Mouse (Mus musculus) ES-E14 (cell line): ENCODE measurements around the gene Spata1. TPM values are rescaled to one million over a fixed set of nuclear protein-coding genes. Genes with fewer than 3 reads are reported as not detected.
"Not testable (repeated sequence)": the region's sequence is repeated elsewhere in the genome, so short reads cannot be mapped to it uniquely, and the experiment has no call there.

ENCODE experiments used
- DNase-seq: peaks from one replicate; pipeline ENCODE4 v3.0.0-alpha.2; 2013; ENCODE audit warnings: low read depth, low spot score
- H3K27ac ChIP-seq: 2 replicates; pipeline ENCODE4 v1.5.1; 2012; ENCODE audit warnings: low read depth, mild to moderate bottlenecking, low read length, moderate library complexity, mixed read lengths; ENCODE audit not compliant: poor library complexity, insufficient read depth, severe bottlenecking
- H3K36me3 ChIP-seq: 2 replicates; pipeline ENCODE4 v1.6.1; 2012; ENCODE audit warnings: mild to moderate bottlenecking, low read length, moderate library complexity, mixed read lengths; ENCODE audit not compliant: control insufficient read depth, poor library complexity, insufficient read depth, severe bottlenecking
- H3K4me1 ChIP-seq, 2 experiments: fragments of 150-350 bp in 1 of 2; sonication (generic) in 1 of 2; 2 replicates each; pipeline ENCODE4 v1.6.1; 2012; ENCODE audit warnings: low read length in 2 of 2, mild to moderate bottlenecking in 1 of 2, mixed read lengths in 1 of 2; ENCODE audit not compliant: control insufficient read depth in 2 of 2, insufficient read depth in 2 of 2, poor library complexity in 1 of 2
- H3K4me3 ChIP-seq, 2 experiments: fragments of 150-350 bp in 1 of 2; sonication (generic) in 1 of 2; 2 replicates each; pipeline ENCODE4 v1.5.1; 2012; ENCODE audit warnings: low read length in 2 of 2, low read depth in 1 of 2, mild to moderate bottlenecking in 1 of 2, mixed read lengths in 1 of 2; ENCODE audit not compliant: insufficient read depth in 1 of 2, poor library complexity in 1 of 2, severe bottlenecking in 1 of 2
- H3K9ac ChIP-seq: 2 replicates; pipeline ENCODE4 v1.6.1; 2012; ENCODE audit warnings: low read depth, mild to moderate bottlenecking, low read length, mixed read lengths; ENCODE audit not compliant: poor library complexity, insufficient read depth, severe bottlenecking
- H3K9me3 ChIP-seq: fragments of 150-350 bp; sonication (generic); 2 replicates; pipeline ENCODE4 v1.6.1; 2012; ENCODE audit warnings: low read depth, mild to moderate bottlenecking, low read length; ENCODE audit not compliant: control insufficient read depth, insufficient read depth
- CHD2 ChIP-seq: IDR thresholded peaks from 2 replicates; pipeline ENCODE4 v1.6.1; 2014; ENCODE audit warnings: mild to moderate bottlenecking, low read depth, low read length, inconsistent platforms
- HCFC1 ChIP-seq: IDR thresholded peaks from 2 replicates; pipeline ENCODE4 v1.6.1; 2012; ENCODE audit warnings: low read length, inconsistent platforms, borderline replicate concordance; ENCODE audit not compliant: insufficient read depth
- MAFK ChIP-seq: IDR thresholded peaks from 2 replicates; pipeline ENCODE4 v1.6.1; 2014; ENCODE audit warnings: mild to moderate bottlenecking, low read depth, low read length, inconsistent platforms; ENCODE audit not compliant: insufficient read depth
- ZC3H11A ChIP-seq: IDR thresholded peaks from 2 replicates; pipeline ENCODE4 v1.6.1; 2012; ENCODE audit warnings: low read depth, mild to moderate bottlenecking, inconsistent platforms, low read length, borderline replicate concordance
- ZNF384 ChIP-seq: IDR thresholded peaks from 2 replicates; pipeline ENCODE4 v1.6.1; 2012; ENCODE audit warnings: low read depth, low read length, inconsistent platforms
- in situ Hi-C, 2 experiments: fragments of 600-800 bp; cut with MboI; formaldehyde crosslinking; loops; one replicate each; pipeline ENCODE4 v1.15.1; 2025; ENCODE audit warnings: low sequenced_read_pairs in 2 of 2, inconsistent platforms in 1 of 2; ENCODE audit not compliant: unreplicated experiment in 2 of 2
- total RNA-seq: library from RNA; depleted of rRNA; stranded (reverse); fragments of 300-350 nt; gene quantifications from 2 replicates; pipeline ENCODE4 v1.2.3, GENCODE M21; 2012

Gene Spata1
- total RNA-seq, 1 experiment, result 3.1 TPM

GRCm38 (mm10) chr3:146433681-146434350, 65.7 kb downstream of the Spata1 start:
- in situ Hi-C loops, result no loop called here
- peaks cover 0 to 9% of the 10 kb centered on the region in 2 experiments; a peak in 2 of 4 replicates for H3K4me1 ChIP-seq
- no peak for DNase-seq
- no peak overlapping the region for H3K27ac ChIP-seq
- no peak overlapping the region for H3K9ac ChIP-seq
- no peak overlapping the region for H3K4me3 ChIP-seq
- no peaks in the 10 kb centered on the region for H3K9me3 ChIP-seq
- H3K36me3 ChIP-seq, result peaks cover 42% of the 10 kb centered on the region
- TF ChIP-seq CHD2 (no peak), ZC3H11A (no peak), HCFC1 (no peak), MAFK (no peak), ZNF384 (no peak)

- H3K27ac ChIP-seq, H3K9ac ChIP-seq, in situ Hi-C loops, H3K9me3 ChIP-seq, H3K4me1 ChIP-seq, H3K4me3 ChIP-seq, DNase-seq: not testable (repeated sequence)
- peaks cover 41% of the 10 kb centered on the region for H3K36me3 ChIP-seq
Measured at GRCm38 (mm10) chr3:146433063-146433462, 66.5 kb downstream of the Spata1 start.

- Histone ChIP-seq H3K4me1 (peaks cover 0 to 13% of the 10 kb centered on the region in 2 experiments; a peak in 1 of 4 replicates), H3K36me3 (peaks cover 22% of the 10 kb centered on the region), H3K9ac (no peak overlapping the region; the same call in 1 of the 2 replicates), H3K27ac (no peak overlapping the region), H3K9me3 (no peaks in the 10 kb centered on the region), H3K4me3 (no peak overlapping the region)
- TF ChIP-seq ZC3H11A, result no peak
- in situ Hi-C loops, result no loop called here
- DNase-seq, result no peak
Measured at GRCm38 (mm10) chr3:146426489-146426888, 73.1 kb downstream of the Spata1 start.

- no peak for DNase-seq
- no peak overlapping the region for H3K9ac ChIP-seq
- peaks cover 16% of the 10 kb centered on the region for H3K36me3 ChIP-seq
Measured at GRCm38 (mm10) chr3:146425902-146426301, 73.7 kb downstream of the Spata1 start.

GRCm38 (mm10) chr3:146424306-146424900, 75.2 kb downstream of the Spata1 start:
- in situ Hi-C loops, result no loop called here
- Histone ChIP-seq H3K9me3 (no peaks in the 10 kb centered on the region), H3K4me1 (peaks cover 0 to 13% of the 10 kb centered on the region in 2 experiments; a peak in 1 of 4 replicates), H3K9ac (no peak overlapping the region), H3K27ac (no peak overlapping the region), H3K36me3 (peaks cover 23% of the 10 kb centered on the region), H3K4me3 (no peak overlapping the region)
- no peak for TF ChIP-seq ZNF384
- no peak for TF ChIP-seq MAFK
- no peak for TF ChIP-seq CHD2
- no peak for TF ChIP-seq HCFC1
- TF ChIP-seq ZC3H11A, result no peak
- no peak for DNase-seq

More at GRCm38 (mm10) chr3:146425902-146426301, 73.7 kb downstream of the Spata1 start:
- no peaks in the 10 kb centered on the region for H3K9me3 ChIP-seq
- H3K27ac ChIP-seq, result no peak overlapping the region
- in situ Hi-C loops, result no loop called here
- H3K4me3 ChIP-seq, result no peak overlapping the region
- peaks cover 0 to 13% of the 10 kb centered on the region in 2 experiments; a peak in 1 of 4 replicates for H3K4me1 ChIP-seq
- TF ChIP-seq HCFC1 (no peak), ZC3H11A (no peak), MAFK (no peak), ZNF384 (no peak), CHD2 (no peak)
